Mouse (Mus musculus) c-Kit-negative CD71-positive TER-119-positive erythroid progenitor cells, embryonic 14.5 days (primary cell): ENCODE measurements around the gene Clcnkb.

Experiments used
- DNase-seq: peaks from one replicate; pipeline ENCODE4 v3.0.0-alpha.2; 2013; ENCODE audit warnings: low read depth, low spot score

Gene Clcnkb

GRCm38 (mm10) chr4:141415924-141416323 is at the start of gene Clcnkb:
Gene Clcnkb, minus strand, starts transcription at chr4:141416014.
- DNase-seq = no peak

DNA sequence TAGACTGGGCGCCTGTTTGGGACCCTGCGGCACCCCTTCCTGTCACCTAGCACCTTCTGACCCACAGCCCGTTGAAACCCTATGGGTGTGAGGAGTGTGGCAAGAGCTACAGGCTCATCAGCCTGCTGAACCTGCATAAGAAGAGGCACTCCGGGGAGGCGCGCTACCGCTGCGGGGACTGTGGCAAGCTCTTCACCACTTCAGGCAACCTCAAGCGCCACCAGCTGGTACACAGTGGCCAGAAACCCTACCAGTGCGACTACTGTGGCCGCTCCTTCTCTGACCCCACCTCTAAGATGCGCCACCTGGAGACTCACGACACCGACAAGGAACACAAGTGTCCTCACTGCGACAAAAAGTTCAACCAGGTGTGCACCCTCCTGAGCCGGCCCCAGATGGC is 48.9 kb upstream of the Clcnkb start:
- no peak for DNase-seq

DNA sequence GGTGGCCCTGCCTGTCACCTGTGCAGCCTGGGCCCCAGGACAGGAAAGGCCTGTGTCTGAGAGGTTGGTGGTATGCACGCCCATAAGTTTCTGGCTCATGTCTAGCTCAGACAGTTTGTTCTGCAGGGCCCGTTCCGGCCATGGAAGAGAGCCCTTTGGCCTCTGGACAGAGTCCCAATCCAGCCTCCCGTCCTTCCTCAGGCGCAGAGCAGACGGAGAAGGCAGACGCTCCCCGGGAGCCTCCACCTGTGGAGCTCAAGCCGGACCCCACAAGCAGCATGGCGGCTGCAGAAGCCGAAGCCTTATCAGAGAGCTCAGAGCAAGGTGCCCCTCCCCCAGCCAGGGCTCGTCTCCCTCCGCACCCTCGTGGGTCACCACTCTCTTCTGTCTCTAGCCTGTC is 47.7 kb upstream of the Clcnkb start:
- DNase-seq = no peak

DNA sequence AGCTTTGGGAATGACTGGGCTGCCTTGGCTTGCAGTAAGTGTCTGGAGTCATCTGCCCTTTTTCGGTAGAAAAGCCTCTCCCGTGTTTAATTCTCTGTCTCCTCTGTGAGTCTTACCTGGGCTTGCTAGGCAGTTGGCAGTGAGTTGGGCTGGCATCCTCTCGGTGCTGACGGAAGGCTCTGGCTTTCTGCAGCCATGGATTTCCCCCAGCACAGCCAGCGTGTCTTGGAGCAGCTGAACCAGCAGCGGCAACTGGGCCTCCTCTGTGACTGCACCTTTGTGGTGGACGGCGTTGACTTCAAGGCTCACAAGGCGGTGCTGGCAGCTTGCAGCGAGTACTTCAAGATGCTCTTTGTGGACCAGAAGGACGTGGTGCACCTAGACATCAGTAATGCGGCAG is 45.8 kb upstream of the Clcnkb start:
- no peak for DNase-seq

GRCm38 (mm10) chr4:141461088-141461487 is 45.3 kb upstream of the Clcnkb start:
- no peak for DNase-seq

DNA sequence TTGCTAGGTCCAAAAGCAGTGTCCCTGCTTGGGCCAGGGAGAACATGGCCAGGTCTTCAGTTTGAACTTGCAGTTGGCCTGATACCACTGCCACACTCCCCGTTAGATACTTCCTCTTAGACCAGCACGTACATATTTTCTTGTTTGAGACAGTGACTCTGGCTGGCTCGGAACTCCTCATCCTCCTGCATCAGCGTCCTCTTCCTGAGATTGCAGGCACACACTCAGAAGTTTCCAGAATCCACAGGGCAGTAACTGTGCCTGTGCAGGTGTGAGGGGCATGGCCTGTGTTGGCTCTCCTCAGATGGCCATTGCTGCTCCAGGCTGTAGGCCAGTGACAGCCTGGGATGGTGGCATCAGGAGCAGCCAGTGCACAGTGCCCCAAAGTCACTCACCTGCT is 44.7 kb upstream of the Clcnkb start:
- DNase-seq = no peak

- DNase-seq = no peak
Measured at GRCm38 (mm10) chr4:141459766-141460165, 44.0 kb upstream of the Clcnkb start.

- no peak for DNase-seq
Measured at GRCm38 (mm10) chr4:141458888-141459287, 43.1 kb upstream of the Clcnkb start.

- no peak for DNase-seq
Measured at GRCm38 (mm10) chr4:141458236-141458635, 42.4 kb upstream of the Clcnkb start.

DNA sequence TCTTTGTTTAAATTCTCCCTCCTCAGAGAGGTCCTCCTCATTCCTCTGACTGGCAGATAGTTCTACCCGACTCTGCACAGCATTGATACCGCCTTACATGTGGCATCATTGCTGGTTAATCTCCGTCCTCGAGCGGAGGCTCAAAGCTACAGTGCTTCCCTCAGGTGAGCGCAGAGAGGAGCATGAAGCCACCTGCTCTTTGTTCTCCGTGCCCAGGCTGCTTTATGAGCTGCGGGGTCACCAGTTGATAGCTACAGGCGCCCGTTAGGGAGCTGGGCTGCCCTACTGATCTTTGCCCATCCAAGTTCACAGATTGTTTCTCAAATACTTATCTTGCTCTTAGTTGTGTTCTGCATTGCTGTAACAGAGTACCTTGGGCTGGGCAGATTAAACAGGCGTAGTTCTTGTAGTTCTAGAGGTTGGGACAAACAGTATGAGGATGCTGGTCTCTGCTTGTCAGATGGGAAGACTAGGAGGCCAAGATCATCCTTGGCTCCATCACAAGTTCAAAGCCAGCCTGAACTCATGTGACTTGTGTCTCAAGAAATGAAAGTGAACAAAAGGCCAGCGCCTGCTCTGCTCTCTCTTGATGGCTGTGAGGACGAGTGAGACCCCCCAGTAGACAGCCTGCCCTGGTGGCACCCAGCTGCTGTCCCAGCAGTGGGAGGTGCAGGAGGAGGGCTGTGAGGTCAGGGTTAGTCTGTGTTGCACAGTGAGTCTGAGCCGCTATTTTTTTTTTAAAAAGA is 40.6 kb upstream of the Clcnkb start:
- DNase-seq = no peak

DNA sequence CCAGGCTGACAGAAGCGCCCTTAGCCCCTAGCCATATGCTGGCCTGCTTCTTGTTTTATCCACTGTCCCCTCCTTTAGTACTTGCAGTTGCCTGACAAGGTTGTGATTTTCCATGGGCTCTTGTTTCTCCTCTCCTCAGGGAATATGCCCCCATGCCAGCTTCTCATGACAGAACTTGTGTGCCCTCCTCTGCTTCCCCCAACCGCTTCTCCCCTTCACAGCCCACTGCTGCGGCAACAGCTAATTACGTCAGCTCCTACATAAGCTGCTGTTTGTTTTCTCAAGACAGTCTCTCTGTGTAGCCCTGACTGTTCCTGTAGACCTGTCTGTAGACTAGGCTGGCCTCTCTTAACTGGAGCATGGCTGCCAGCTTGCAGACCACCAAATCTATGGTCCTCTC is 39.7 kb upstream of the Clcnkb start:
- DNase-seq = no peak

DNA sequence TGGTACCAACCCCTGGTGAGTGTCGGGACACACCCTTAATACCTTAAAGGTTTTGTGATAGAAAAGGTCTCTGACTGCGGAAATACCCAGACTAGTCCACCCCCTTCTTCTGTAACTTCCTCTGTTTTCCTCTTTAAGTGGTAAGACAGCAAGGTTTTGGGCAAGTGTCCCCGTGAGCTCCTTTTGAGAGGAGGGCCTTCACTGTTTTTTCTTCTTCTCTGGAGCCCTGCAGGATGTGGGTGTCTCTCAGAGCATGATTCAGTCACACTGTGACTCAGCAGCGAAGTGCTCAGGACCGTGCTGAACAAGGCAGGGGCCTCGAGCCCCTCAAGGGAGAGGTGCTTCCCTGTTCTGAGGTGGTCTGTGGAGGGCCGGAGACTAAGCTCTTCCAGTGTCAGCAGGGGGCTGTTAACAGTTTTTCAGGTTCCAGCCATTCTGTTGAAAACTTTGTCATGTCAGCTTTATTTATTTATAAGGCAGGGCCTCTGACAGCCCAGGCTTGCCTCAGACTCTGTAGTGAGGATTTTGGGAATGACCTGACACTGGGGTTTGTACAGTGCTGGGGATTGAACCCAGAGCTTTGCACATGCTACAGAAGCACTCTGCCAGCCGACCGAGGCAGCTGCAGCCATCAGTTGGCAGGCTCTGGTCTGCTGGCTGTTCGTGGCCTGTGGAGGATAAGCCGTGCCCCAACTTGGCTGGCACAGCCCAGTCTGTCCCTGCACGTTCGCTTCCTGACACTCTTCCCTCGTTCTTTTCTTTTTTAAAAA is 39.0 kb upstream of the Clcnkb start:
- DNase-seq = no peak

DNA sequence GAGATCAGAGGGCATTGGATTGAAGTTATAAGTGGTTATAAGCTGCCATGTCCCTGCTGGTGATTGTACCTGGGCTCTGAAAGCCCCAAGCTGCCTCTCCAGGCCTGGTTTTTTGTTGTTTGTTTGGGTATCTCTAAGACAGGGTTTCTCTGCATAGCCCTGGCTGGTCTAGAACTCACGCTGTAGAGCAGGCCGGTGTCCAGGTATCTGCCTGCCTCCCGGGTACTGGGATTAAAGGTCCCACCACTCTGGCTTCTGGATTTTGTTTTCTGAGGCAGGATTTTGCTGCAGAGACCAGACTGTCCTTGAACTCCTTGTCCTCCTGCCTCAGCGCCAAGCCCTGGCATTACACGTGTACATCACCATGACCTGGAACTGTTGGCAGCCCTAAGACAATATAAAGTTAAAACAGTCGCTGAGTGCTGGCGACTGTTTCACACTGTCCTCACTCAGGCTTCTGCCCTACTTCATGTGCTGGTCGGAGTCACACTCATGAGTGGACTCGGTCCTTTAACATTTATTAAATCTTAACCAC is 36.2 kb upstream of the Clcnkb start:
- no peak for DNase-seq

GRCm38 (mm10) chr4:141451251-141451650 is 35.4 kb upstream of the Clcnkb start:
- DNase-seq = no peak

DNA sequence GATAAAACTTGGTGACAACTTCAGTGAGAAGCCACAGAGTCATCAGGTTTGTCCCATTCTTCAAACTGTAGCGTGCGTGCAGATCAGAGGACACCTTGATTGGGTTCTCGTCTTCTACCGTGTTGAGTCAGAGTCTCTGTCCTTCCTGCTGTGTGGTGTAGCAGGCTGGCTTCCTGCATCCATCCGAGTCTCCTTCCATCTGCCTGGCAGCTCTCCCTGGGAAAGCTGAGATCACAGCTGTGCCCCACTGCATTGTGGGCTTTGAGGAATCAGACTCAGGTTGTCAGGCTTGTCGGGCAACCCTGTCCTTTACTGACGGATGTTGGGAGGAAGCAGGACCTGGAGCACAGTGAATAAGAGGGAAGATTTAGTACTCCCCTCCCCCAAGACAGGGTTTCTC is 30.4 kb upstream of the Clcnkb start:
- DNase-seq = no peak

DNA sequence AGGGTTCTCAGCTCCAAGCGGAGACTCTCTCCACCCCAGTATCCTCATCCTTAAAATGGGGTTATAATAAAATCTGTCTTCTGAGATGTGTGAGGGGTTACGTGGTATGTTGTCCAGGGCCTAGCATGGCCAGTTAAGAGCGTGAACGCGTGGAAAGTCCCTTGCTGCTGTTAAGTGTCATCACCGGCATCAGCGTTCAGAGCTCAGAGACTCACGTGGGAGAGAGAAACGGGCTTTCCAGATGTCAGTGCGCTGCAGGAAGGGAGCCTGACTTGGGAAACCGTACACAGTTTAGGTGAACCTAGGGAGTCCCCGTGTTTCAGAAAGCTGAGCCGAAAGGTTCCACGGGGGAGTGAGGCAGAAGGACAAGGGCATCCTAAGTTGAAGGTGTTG is 29.5 kb upstream of the Clcnkb start:
- no peak for DNase-seq

GRCm38 (mm10) chr4:141444451-141445327 is 28.9 kb upstream of the Clcnkb start, which contains the start of gene Zbtb17:
Gene Zbtb17, plus strand, starts transcription at chr4:141444654.
- peak; percentile 72 for DNase-seq

DNA sequence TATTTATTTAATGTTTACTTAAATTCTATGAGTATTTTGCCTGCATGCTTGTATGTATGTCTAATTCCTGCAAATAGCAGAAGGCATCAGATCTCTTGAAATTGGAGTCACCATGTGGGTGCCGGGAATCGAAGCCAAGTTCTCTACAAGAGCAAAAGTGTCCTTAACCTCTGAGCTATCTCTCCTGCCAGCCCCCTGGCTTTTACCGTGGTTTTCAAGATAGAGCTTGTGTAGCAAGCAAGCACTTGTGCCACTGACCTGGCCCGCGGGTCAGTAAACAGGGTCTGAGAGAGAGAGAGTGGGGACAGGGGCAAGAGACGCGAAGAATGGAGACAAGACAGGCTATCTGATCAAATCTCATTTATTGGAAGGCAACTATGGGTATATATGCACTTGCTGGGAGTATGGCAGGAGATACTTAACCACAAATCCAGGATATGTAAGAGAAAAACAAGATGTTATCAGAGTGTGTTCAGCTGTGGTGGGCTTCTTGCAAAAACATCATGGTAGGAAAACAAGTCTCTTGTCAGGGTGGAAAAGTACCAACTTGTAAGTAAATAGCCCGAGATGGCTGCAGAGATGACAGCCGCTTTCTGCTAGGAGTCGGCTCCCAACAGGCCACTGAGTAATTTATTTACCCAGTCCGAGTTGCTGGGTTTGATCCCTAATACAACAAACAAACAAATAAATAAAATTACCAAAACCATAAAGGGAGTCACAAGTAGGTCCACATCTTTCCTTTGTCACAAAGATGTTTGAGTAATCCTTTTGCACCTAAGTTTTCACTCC is 28.0 kb upstream of the Clcnkb start:
- no peak for DNase-seq

- no peak for DNase-seq
Measured at GRCm38 (mm10) chr4:141440877-141441276, 25.1 kb upstream of the Clcnkb start.

GRCm38 (mm10) chr4:141439083-141439803 is 23.4 kb upstream of the Clcnkb start:
- DNase-seq = no peak
